In genomic region chr2:131261481-131262212, GRCm38 (mm10) we compare ENCODE assay signal across 8 mouse cellular contexts. TPM values are rescaled to one million over a fixed set of nuclear protein-coding genes. Genes with fewer than 3 reads are reported as not detected.
DNase-seq lines count a peak whose midpoint lies in the region; ATAC-seq and TF ChIP-seq lines count a peak whose summit lies in the region.

No protein-coding gene starts in this region.

- peak overlapping the region; percentile 85 for H3K9ac ChIP-seq in heart, embryonic 11.5 days (ENCODE audit: low read depth, low read length)
- H3K9ac ChIP-seq in CH12.LX (ENCODE audit: insufficient read depth, low read depth), result peak overlapping the region; percentile 57; the same call in 1 of the 2 replicates
- peak overlapping the region; percentile 97 for H3K9ac ChIP-seq in embryonic facial prominence, embryonic 14.5 days (ENCODE audit: low read depth, low read length)
- peak overlapping the region; percentile 97 for H3K9ac ChIP-seq in limb, embryonic 11.5 days (ENCODE audit: low read length)

- peak overlapping the region; percentile 100 for H3K27ac ChIP-seq in heart, embryonic 11.5 days (ENCODE audit: low read depth, low read length)
- no peak overlapping the region for H3K27ac ChIP-seq in CH12.LX (ENCODE audit: insufficient read depth, low read depth)
- H3K27ac ChIP-seq in embryonic facial prominence, embryonic 14.5 days (replicated peaks; ENCODE audit: low read depth, low read length), result peak overlapping the region; percentile 100
- peak overlapping the region; percentile 98 for H3K27ac ChIP-seq in limb, embryonic 11.5 days (replicated peaks; ENCODE audit: low read depth, low read length)
- H3K27ac ChIP-seq in olfactory bulb, adult 2 months (ENCODE audit: insufficient read depth, low read depth, low read length), result peak overlapping the region; percentile 99

- peak; percentile 22; the same call in 1 of the 2 replicates for ATAC-seq in heart, embryonic 11.5 days (replicated peaks; ENCODE audit: insufficient number of reproducible peaks, low FRiP score, low TSS enrichment)
- peak; percentile 76 for ATAC-seq in embryonic facial prominence, embryonic 14.5 days (ENCODE audit: low read depth)
- peak; percentile 83 for ATAC-seq in limb, embryonic 11.5 days (ENCODE audit: insufficient number of reproducible peaks, low FRiP score, low TSS enrichment, low read depth)

- H3K4me3 ChIP-seq in heart, embryonic 11.5 days (ENCODE audit: low read depth, low read length), result peak overlapping the region; percentile 83
- H3K4me3 ChIP-seq in CH12.LX (replicated peaks in 1 of 3; ENCODE audit: low read depth in 2 of 3, low read length in 2 of 3, poor library complexity in 1 of 3), result peak overlapping the region; percentile 53 to 82 (median 67)
- H3K4me3 ChIP-seq in embryonic facial prominence, embryonic 14.5 days (ENCODE audit: low read depth, low read length), result peak overlapping the region; percentile 89
- peak overlapping the region; percentile 89 for H3K4me3 ChIP-seq in limb, embryonic 11.5 days (ENCODE audit: low read depth, low read length)
- H3K4me3 ChIP-seq in olfactory bulb, adult 2 months (ENCODE audit: insufficient read depth, low read depth, low read length), result peak overlapping the region; percentile 84

- no peak for TF ChIP-seq RAD21 in CH12.LX (IDR thresholded peaks at IDR 0.05; ENCODE audit: low read depth, low read length)

- no peaks in the 10 kb centered on the region for H3K9me3 ChIP-seq in heart, embryonic 11.5 days (replicated peaks; ENCODE audit: control insufficient read depth, low read length)
- H3K9me3 ChIP-seq in CH12.LX (replicated peaks; ENCODE audit: low read length), result no peaks in the 10 kb centered on the region
- H3K9me3 ChIP-seq in embryonic facial prominence, embryonic 14.5 days (ENCODE audit: control insufficient read depth, low read length), result no peaks in the 10 kb centered on the region
- no peaks in the 10 kb centered on the region for H3K9me3 ChIP-seq in limb, embryonic 11.5 days (ENCODE audit: control insufficient read depth, low read length)

- TF ChIP-seq POLR2A in CH12.LX (IDR thresholded peaks at IDR 0.05; ENCODE audit: low read depth, low read length), result no peak
- TF ChIP-seq POLR2A in olfactory bulb, adult 2 months (IDR thresholded peaks at IDR 0.05; ENCODE audit: insufficient read depth, low read depth, low read length), result no peak

- peaks cover 24% of the 10 kb centered on the region for H3K4me1 ChIP-seq in heart, embryonic 11.5 days (ENCODE audit: control insufficient read depth, insufficient read depth, low read length)
- peaks cover 6 to 25% of the 10 kb centered on the region in 2 experiments for H3K4me1 ChIP-seq in CH12.LX (ENCODE audit: control insufficient read depth in 1 of 2, insufficient read depth in 2 of 2)
- peaks cover 22% of the 10 kb centered on the region for H3K4me1 ChIP-seq in embryonic facial prominence, embryonic 14.5 days (ENCODE audit: control insufficient read depth, insufficient read depth, low read length)
- H3K4me1 ChIP-seq in limb, embryonic 11.5 days (ENCODE audit: control insufficient read depth, insufficient read depth, low read length), result peaks cover 8% of the 10 kb centered on the region
- peaks cover 9% of the 10 kb centered on the region for H3K4me1 ChIP-seq in olfactory bulb, adult 2 months (ENCODE audit: control insufficient read depth, insufficient read depth, low read length)

- TF ChIP-seq EP300 in CH12.LX (IDR thresholded peaks at IDR 0.05; ENCODE audit: low read length), result no peak

- no peaks in the 10 kb centered on the region for H3K36me3 ChIP-seq in heart, embryonic 11.5 days (ENCODE audit: control insufficient read depth, insufficient read depth, low read length)
- peaks cover 0 to 10% of the 10 kb centered on the region in 2 experiments for H3K36me3 ChIP-seq in CH12.LX (replicated peaks in 1 of 2; ENCODE audit: control insufficient read depth in 1 of 2, insufficient read depth in 1 of 2, low read length in 1 of 2)
- no peaks in the 10 kb centered on the region for H3K36me3 ChIP-seq in embryonic facial prominence, embryonic 14.5 days (ENCODE audit: control insufficient read depth, insufficient read depth, low read length)
- H3K36me3 ChIP-seq in limb, embryonic 11.5 days (ENCODE audit: control insufficient read depth, insufficient read depth, low read length), result no peaks in the 10 kb centered on the region

- in situ Hi-C loops in CH12.LX (cut with MboI; ENCODE audit: low pct_ligation_motif_present, low pct_unique_long_range_greater_than_20kb, low sequenced_read_pairs), result loop anchor here (25.0 kb wide), 1 partner anchor 251 kb away; no protein-coding TSS in a partner anchor

- WGBS in heart, embryonic 11.5 days (ENCODE audit: insufficient replicate concordance), result 7% methylated on average over 10 of the region's 10 CpGs
- 2% methylated on average over 10 of the region's 10 CpGs for WGBS in embryonic facial prominence, embryonic 14.5 days
- WGBS in limb, embryonic 11.5 days, result 5% methylated on average over 10 of the region's 10 CpGs
- 3% methylated on average over 10 of the region's 10 CpGs for WGBS in olfactory bulb, adult 2 months

- intact Hi-C loops in heart, postnatal 25 days (cut with DNase I), result loop anchor here (5.0 kb wide), 2 partner anchors 91 to 156 kb away; partner anchors contain the start of gene Rnf24

- dilution Hi-C loops in CH12.LX (cut with MboI; ENCODE audit: extremely low pct_ligation_motif_present, extremely low pct_unique_long_range_greater_than_20kb, low sequenced_read_pairs), result no loop called here

- no peaks in the 10 kb centered on the region for H3K27me3 ChIP-seq in heart, embryonic 11.5 days (ENCODE audit: control insufficient read depth, insufficient read depth, low read length)
- H3K27me3 ChIP-seq in CH12.LX (replicated peaks), result no peaks in the 10 kb centered on the region
- H3K27me3 ChIP-seq in embryonic facial prominence, embryonic 14.5 days (replicated peaks; ENCODE audit: control insufficient read depth, insufficient read depth, low read length), result no peaks in the 10 kb centered on the region
- H3K27me3 ChIP-seq in limb, embryonic 11.5 days (ENCODE audit: control insufficient read depth, insufficient read depth, low read length), result no peaks in the 10 kb centered on the region

- DNase-seq in heart, postnatal 25 days (ENCODE audit: low spot score), result no peak
- no peak for DNase-seq in CH12.LX (ENCODE audit: extremely low read depth)
- peak; percentile 80 for DNase-seq in embryonic facial prominence, embryonic 14.5 days (ENCODE audit: low spot score)
- DNase-seq in limb, embryonic 11.5 days (ENCODE audit: low spot score), result no peak
- no peak for DNase-seq in thymus, postnatal 10 days (ENCODE audit: low spot score in 2 of 2)
- no peak for DNase-seq in layer of hippocampus, postnatal 14 days (ENCODE audit: low spot score in 2 of 2)

- TF ChIP-seq CTCF in CH12.LX (conservative IDR thresholded peaks at IDR 0.05 in 1 of 2, IDR thresholded peaks at IDR 0.05 in 1 of 2; ENCODE audit: low read depth in 2 of 2, low read length in 2 of 2), result no peak
- TF ChIP-seq CTCF in olfactory bulb, adult 2 months (IDR thresholded peaks at IDR 0.05; ENCODE audit: insufficient read depth, low read depth, low read length), result no peak

- H3K79me2 ChIP-seq in CH12.LX (replicated peaks; ENCODE audit: control insufficient read depth, extremely low read depth, insufficient read depth, poor library complexity, severe bottlenecking), result peaks cover 26% of the 10 kb centered on the region

- H3K4me2 ChIP-seq in heart, embryonic 11.5 days, result peak overlapping the region; percentile 72
- peak overlapping the region; percentile 62 for H3K4me2 ChIP-seq in CH12.LX (ENCODE audit: insufficient read depth, low read depth, poor library complexity, severe bottlenecking)
- peak overlapping the region; percentile 49 for H3K4me2 ChIP-seq in embryonic facial prominence, embryonic 14.5 days (ENCODE audit: low read depth, low read length)
- H3K4me2 ChIP-seq in limb, embryonic 11.5 days (ENCODE audit: low read depth, severe bottlenecking), result peak overlapping the region; percentile 54

TF ChIP-seq in CH12.LX, 34 proteins besides CTCF, POLR2A, EP300 and RAD21 (continues in another document):
- TF ChIP-seq JUND (conservative IDR thresholded peaks at IDR 0.05; ENCODE audit: low read depth, low read length), result no peak
- no peak for TF ChIP-seq BHLHE40 (IDR thresholded peaks at IDR 0.05; ENCODE audit: low read depth, low read length)

RNA-seq across cellular contexts. Expression of gene Pank2, which starts 0.6 kb away (rescaled TPM):
- 31.3 and 33.6 TPM in 2 replicates for polyA plus RNA-seq in heart, embryonic 11.5 days (2014; fragmentation: Nextera tagmentation; extraction: Ambion mirVana)
- 10 to 100 TPM; 22.4 to 25.0 TPM for total RNA-seq in heart, postnatal 25 days (2021)
- 16.6 and 19.0 TPM in 2 replicates for total RNA-seq in CH12.LX (2012; rRNA removed)
- 25.6 and 28.6 TPM in 2 replicates for total RNA-seq in CH12.LX (2014; rRNA removed)
- polyA plus RNA-seq in CH12.LX (2012; ENCODE audit: insufficient read length, low read depth), result 34.7 and 43.2 TPM in 2 replicates
- polyA plus RNA-seq in embryonic facial prominence, embryonic 14.5 days (2014; fragmentation: Nextera tagmentation; extraction: Ambion mirVana), result 36.0 and 40.1 TPM in 2 replicates
- polyA plus RNA-seq in limb, embryonic 11.5 days (2014; fragmentation: Nextera tagmentation; extraction: Ambion mirVana), result 57.0 and 62.0 TPM in 2 replicates
- polyA plus RNA-seq in olfactory bulb, adult 2 months (2012; ENCODE audit: insufficient read depth, insufficient read length, low replicate concordance, missing spikeins), result not detected in 2 replicates
- 10 to 100 TPM; 58.3 to 60.1 TPM for total RNA-seq in layer of hippocampus, postnatal 14 days (2021)

RNA-seq across cellular contexts. Expression of gene Mavs, which starts 27.8 kb away (rescaled TPM):
- polyA plus RNA-seq in heart, embryonic 11.5 days (2014; fragmentation: Nextera tagmentation; extraction: Ambion mirVana), result 15.2 and 18.5 TPM in 2 replicates
- 10 to 100 TPM; 69.3 to 69.9 TPM for total RNA-seq in heart, postnatal 25 days (2021)
- total RNA-seq in CH12.LX (2012; rRNA removed) (25.6 and 25.9 TPM in 2 replicates), CH12.LX (2014; rRNA removed) (18.5 and 18.6 TPM in 2 replicates)
- polyA plus RNA-seq in CH12.LX (2012; ENCODE audit: insufficient read length, low read depth), result 26.8 and 34.5 TPM in 2 replicates
- 18.4 and 19.6 TPM in 2 replicates for polyA plus RNA-seq in embryonic facial prominence, embryonic 14.5 days (2014; fragmentation: Nextera tagmentation; extraction: Ambion mirVana)
- polyA plus RNA-seq in limb, embryonic 11.5 days (2014; fragmentation: Nextera tagmentation; extraction: Ambion mirVana), result 17.1 and 17.9 TPM in 2 replicates
- not detected in 2 replicates for polyA plus RNA-seq in olfactory bulb, adult 2 months (2012; ENCODE audit: insufficient read depth, insufficient read length, low replicate concordance, missing spikeins)
- total RNA-seq in layer of hippocampus, postnatal 14 days (2021), result 1 to 10 TPM; 8.4 to 9.9 TPM

RNA-seq across cellular contexts. Expression of gene Ap5s1, which starts 54.8 kb away (rescaled TPM):
- 30.3 and 31.2 TPM in 2 replicates for polyA plus RNA-seq in heart, embryonic 11.5 days (2014; fragmentation: Nextera tagmentation; extraction: Ambion mirVana)
- 10 to 100 TPM; 34.4 to 42.7 TPM for total RNA-seq in heart, postnatal 25 days (2021)
- 9.1 and 10.4 TPM in 2 replicates for total RNA-seq in CH12.LX (2012; rRNA removed)
- total RNA-seq in CH12.LX (2014; rRNA removed), result 19.8 and 22.5 TPM in 2 replicates
- 8.1 and 9.9 TPM in 2 replicates for polyA plus RNA-seq in CH12.LX (2012; ENCODE audit: insufficient read length, low read depth)
- polyA plus RNA-seq in embryonic facial prominence, embryonic 14.5 days (2014; fragmentation: Nextera tagmentation; extraction: Ambion mirVana), result 23.5 and 25.1 TPM in 2 replicates
- polyA plus RNA-seq in limb, embryonic 11.5 days (2014; fragmentation: Nextera tagmentation; extraction: Ambion mirVana), result 25.3 and 27.3 TPM in 2 replicates
- not detected in 2 replicates for polyA plus RNA-seq in olfactory bulb, adult 2 months (2012; ENCODE audit: insufficient read depth, insufficient read length, low replicate concordance, missing spikeins)
- 10 to 100 TPM; 25.4 to 26.2 TPM for total RNA-seq in layer of hippocampus, postnatal 14 days (2021)

Comparison
In these comparisons a context has a peak if more than half of its experiments do, and no peak if none do; other contexts are left out.
1. ATAC-seq: peak in every context shown above with its lines; median percentile 83 in limb, embryonic 11.5 days; 76 in embryonic facial prominence, embryonic 14.5 days; 22 in heart, embryonic 11.5 days.
2. RNA of gene Mavs, which starts 27.8 kb away (polyA plus RNA-seq): 26.8 to 34.5 TPM in CH12.LX, 18.4 to 19.6 TPM in embryonic facial prominence, embryonic 14.5 days, 17.1 to 17.9 TPM in limb, embryonic 11.5 days and 15.2 to 18.5 TPM in heart, embryonic 11.5 days; not detected in olfactory bulb, adult 2 months; every median in the first group is over 10 times any median in the second.
3. Peak in every context shown above with its lines, with median percentiles within 50 percentile points of each other: H3K4me2 ChIP-seq, H3K4me3 ChIP-seq and H3K9ac ChIP-seq.